27 mouse cellular contexts compared by ENCODE assay signal in genomic region chr9:29956936-29957335, GRCm38 (mm10). TPM values are rescaled to one million over a fixed set of nuclear protein-coding genes. Genes with fewer than 3 reads are reported as not detected.
A peak's percentile ranks its signal among the peaks of the same experiment; 100 is the strongest.
DNase-seq lines count a peak whose midpoint lies in the region; ATAC-seq and TF ChIP-seq lines count a peak whose summit lies in the region.
"Had no signal": no experiment of that assay in that cellular context is flagged by ENCODE, and none has a peak within 500 bp of the region (broad histone marks: within the 10 kb centered on the region; RNA-seq: fewer than 3 reads in every experiment).

No protein-coding gene starts in this region.

- peaks cover 48% of the 10 kb centered on the region for H3K4me1 ChIP-seq in hindbrain, embryonic 15.5 days (replicated peaks)
- peaks cover 42% of the 10 kb centered on the region for H3K4me1 ChIP-seq in hindbrain, embryonic 13.5 days (replicated peaks)

- 56% methylated on average over 5 of the region's 5 CpGs for WGBS in hindbrain, embryonic 15.5 days
- 73% methylated on average over 5 of the region's 5 CpGs for WGBS in hindbrain, embryonic 13.5 days

- H3K27me3 ChIP-seq in hindbrain, embryonic 15.5 days = no peaks in the 10 kb centered on the region
- 0 out of 2 replicates have a peak, but pooled peaks cover 4% of the 10 kb centered on the region for H3K27me3 ChIP-seq in hindbrain, embryonic 13.5 days
- H3K27me3 ChIP-seq: CH12.LX had no signal

- no peak overlapping the region for H3K4me3 ChIP-seq in hindbrain, embryonic 15.5 days
- no peak overlapping the region for H3K4me3 ChIP-seq in hindbrain, embryonic 13.5 days
- no peak overlapping the region for H3K4me3 ChIP-seq in left cerebral cortex, adult 2 months
- H3K4me3 ChIP-seq: embryonic facial prominence, embryonic 13.5 days; embryonic facial prominence, embryonic 15.5 days; erythroblast, embryonic 14.5 days; forebrain, embryonic 10.5 days; forebrain, embryonic 12.5 days had no signal

- H3K9me3 ChIP-seq in hindbrain, embryonic 15.5 days = no peaks in the 10 kb centered on the region
- no peaks in the 10 kb centered on the region for H3K9me3 ChIP-seq in hindbrain, embryonic 13.5 days
- H3K9me3 ChIP-seq: embryonic facial prominence, embryonic 13.5 days; embryonic facial prominence, embryonic 15.5 days; forebrain, embryonic 10.5 days; forebrain, embryonic 12.5 days had no signal

- H3K9ac ChIP-seq in hindbrain, embryonic 15.5 days = no peak overlapping the region
- H3K9ac ChIP-seq in hindbrain, embryonic 13.5 days = no peak overlapping the region
- H3K9ac ChIP-seq: embryonic facial prominence, embryonic 13.5 days; embryonic facial prominence, embryonic 15.5 days; forebrain, embryonic 12.5 days had no signal

- DNase-seq in left cerebral cortex, adult 2 months (ENCODE audit: extremely low spot score in 1 of 2, low spot score in 2 of 2) = no peak
- DNase-seq in left cerebral cortex, postnatal 36 days (ENCODE audit: low spot score in 2 of 2) = no peak
- DNase-seq in retina, postnatal 1 day = peak; percentile 70
- DNase-seq in thymus, adult 18-20 months = no peak
- DNase-seq: adrenal gland, adult 8-10 months; adrenal gland, postnatal 14 days; adrenal gland, postnatal 36 days; B cell, adult 2 months; cerebellum, adult 11-12 months; cerebellum, adult 2 months; cerebellum, adult 9-10 months; cerebellum, postnatal 25 days; embryo, embryonic 11 days had no signal

- no peak for ATAC-seq in hindbrain, embryonic 15.5 days (ENCODE audit: low FRiP score, low read depth)
- no peak for ATAC-seq in hindbrain, embryonic 13.5 days (ENCODE audit: low FRiP score)
- ATAC-seq: activated CD4-positive, CD25-positive, alpha-beta regulatory T cell, adult 4 months; CD4-positive, CD25-positive, alpha-beta regulatory T cell, adult 4 months; forebrain, embryonic 14.5 days; forebrain, embryonic 16.5 days; Patski had no signal

- H3K36me3 ChIP-seq in hindbrain, embryonic 15.5 days = no peaks in the 10 kb centered on the region
- H3K36me3 ChIP-seq in hindbrain, embryonic 13.5 days = no peaks in the 10 kb centered on the region
- H3K36me3 ChIP-seq: embryonic facial prominence, embryonic 13.5 days; embryonic facial prominence, embryonic 15.5 days; forebrain, embryonic 10.5 days; forebrain, embryonic 12.5 days; G1E had no signal

- no peak overlapping the region for H3K4me2 ChIP-seq in hindbrain, embryonic 15.5 days
- no peak overlapping the region for H3K4me2 ChIP-seq in hindbrain, embryonic 13.5 days
- H3K4me2 ChIP-seq: embryonic facial prominence, embryonic 13.5 days; embryonic facial prominence, embryonic 15.5 days; forebrain, embryonic 12.5 days had no signal

- TF ChIP-seq CTCF in left cerebral cortex, adult 2 months (IDR thresholded peaks at IDR 0.05) = no peak

- peak overlapping the region; percentile 30; the same call in 1 of the 2 replicates for H3K27ac ChIP-seq in hindbrain, embryonic 15.5 days (replicated peaks)
- H3K27ac ChIP-seq in hindbrain, embryonic 13.5 days = no peak overlapping the region
- H3K27ac ChIP-seq in left cerebral cortex, adult 2 months = peak overlapping the region; percentile 38
- H3K27ac ChIP-seq: embryonic facial prominence, embryonic 13.5 days; embryonic facial prominence, embryonic 15.5 days; forebrain, embryonic 10.5 days; forebrain, embryonic 12.5 days had no signal

- intact Hi-C loops in left cerebral cortex, adult 2 months (cut with DNase I) = no loop called here
- intact Hi-C loops in left cerebral cortex, postnatal 36 days (cut with DNase I) = loop anchor here (10.0 kb wide), 1 partner anchor 152 kb away; no protein-coding TSS in a partner anchor

RNA-seq across cellular contexts. Expression of gene Ntm, which starts 6.0 kb away (rescaled TPM):
- 210 and 250 TPM in 2 replicates for polyA plus RNA-seq in hindbrain, embryonic 15.5 days (2015; fragmentation: Nextera tagmentation; extraction: Ambion mirVana)
- 156 and 167 TPM in 2 replicates for polyA plus RNA-seq in hindbrain, embryonic 13.5 days (2015; fragmentation: Nextera tagmentation; extraction: Ambion mirVana)
- total RNA-seq in left cerebral cortex, adult 2 months (2021) = 100 to 1,000 TPM; 288 to 294 TPM
- 100 to 1,000 TPM; 278 to 286 TPM for total RNA-seq in left cerebral cortex, postnatal 36 days (2021)
- total RNA-seq: CH12.LX had no signal
- polyA plus RNA-seq: activated CD4-positive, CD25-positive, alpha-beta regulatory T cell, adult 4 months; CD4-positive, CD25-positive, alpha-beta regulatory T cell, adult 4 months; G1E had no signal
